Mouse (Mus musculus): ENCODE measurements around the gene Sypl2. TPM values are rescaled to one million over a fixed set of nuclear protein-coding genes. Genes with fewer than 3 reads are reported as not detected.

Sypl2 gene
- total RNA-seq, 1 experiment from 2014 or later, result not detected

GRCm38 (mm10) chr3:108206731-108207375 lies 19.6 kb downstream of the Sypl2 start:
- ATAC-seq (replicated peaks; ENCODE audit: low read depth, poor library complexity, severe bottlenecking), result no peak

- ATAC-seq (replicated peaks; ENCODE audit: low read depth, poor library complexity, severe bottlenecking), result no peak
Measured at GRCm38 (mm10) chr3:108205601-108206000, 20.8 kb downstream of the Sypl2 start.

GRCm38 (mm10) chr3:108204470-108204869 lies 22.0 kb downstream of the Sypl2 start:
- no peak for ATAC-seq (replicated peaks; ENCODE audit: low read depth, poor library complexity, severe bottlenecking)

GRCm38 (mm10) chr3:108203621-108204325 lies 22.7 kb downstream of the Sypl2 start:
- ATAC-seq (replicated peaks; ENCODE audit: low read depth, poor library complexity, severe bottlenecking), result peak; percentile 31; the same call in 1 of the 2 replicates

- no peak for ATAC-seq (replicated peaks; ENCODE audit: low read depth, poor library complexity, severe bottlenecking)
Measured at GRCm38 (mm10) chr3:108203212-108203611, 23.2 kb downstream of the Sypl2 start.

GRCm38 (mm10) chr3:108202506-108202905 lies 23.9 kb downstream of the Sypl2 start:
- ATAC-seq (replicated peaks; ENCODE audit: low read depth, poor library complexity, severe bottlenecking), result no peak

- peak; percentile 90 for ATAC-seq (replicated peaks; ENCODE audit: low read depth, poor library complexity, severe bottlenecking)
Measured at GRCm38 (mm10) chr3:108200329-108201323, 25.8 kb downstream of the Sypl2 start, which contains the start of gene Cyb561d1. Gene Cyb561d1, minus strand, starts transcription at chr3:108201212.

GRCm38 (mm10) chr3:108199231-108199630 lies 27.2 kb downstream of the Sypl2 start:
- ATAC-seq (replicated peaks; ENCODE audit: low read depth, poor library complexity, severe bottlenecking), result no peak

- no peak for ATAC-seq (replicated peaks; ENCODE audit: low read depth, poor library complexity, severe bottlenecking)
Measured at GRCm38 (mm10) chr3:108197066-108197497, 29.4 kb downstream of the Sypl2 start.

- ATAC-seq (replicated peaks; ENCODE audit: low read depth, poor library complexity, severe bottlenecking), result no peak
Measured at GRCm38 (mm10) chr3:108195941-108196590, 30.4 kb downstream of the Sypl2 start.

GRCm38 (mm10) chr3:108195287-108195686 lies 31.2 kb downstream of the Sypl2 start:
- no peak for ATAC-seq (replicated peaks; ENCODE audit: low read depth, poor library complexity, severe bottlenecking)

GRCm38 (mm10) chr3:108193686-108194085 lies 32.8 kb downstream of the Sypl2 start:
- ATAC-seq (replicated peaks; ENCODE audit: low read depth, poor library complexity, severe bottlenecking), result no peak

GRCm38 (mm10) chr3:108189897-108190296 lies 36.6 kb downstream of the Sypl2 start:
- ATAC-seq (replicated peaks; ENCODE audit: low read depth, poor library complexity, severe bottlenecking), result no peak

GRCm38 (mm10) chr3:108188716-108189490 lies 37.5 kb downstream of the Sypl2 start:
- ATAC-seq (replicated peaks; ENCODE audit: low read depth, poor library complexity, severe bottlenecking), result no peak

- ATAC-seq (replicated peaks; ENCODE audit: low read depth, poor library complexity, severe bottlenecking), result peak; percentile 67
Measured at GRCm38 (mm10) chr3:108187111-108187795, 39.2 kb downstream of the Sypl2 start.

GRCm38 (mm10) chr3:108186098-108187047 lies 40.1 kb downstream of the Sypl2 start, which contains the start of gene Amigo1:
Gene Amigo1, plus strand, starts transcription at chr3:108186335.
- ATAC-seq (replicated peaks; ENCODE audit: low read depth, poor library complexity, severe bottlenecking), result peak; percentile 33; the same call in 1 of the 2 replicates

- peak; percentile 30; the same call in 1 of the 2 replicates for ATAC-seq (replicated peaks; ENCODE audit: low read depth, poor library complexity, severe bottlenecking)
Measured at GRCm38 (mm10) chr3:108185460-108186097, 40.9 kb downstream of the Sypl2 start.

All from common myeloid progenitor, adult 5-6 weeks (primary cell).